ENCODE assay signal across 9 mouse cellular contexts in genomic region chr11:115161578-115162204, GRCm38 (mm10). TPM values are rescaled to one million over a fixed set of nuclear protein-coding genes. Genes with fewer than 3 reads are reported as not detected.
DNase-seq lines count a peak whose midpoint lies in the region; ATAC-seq and TF ChIP-seq lines count a peak whose summit lies in the region.
"Had no signal": no experiment of that assay in that cellular context is flagged by ENCODE, and none has a peak within 500 bp of the region (broad histone marks: within the 10 kb centered on the region; RNA-seq: fewer than 3 reads in every experiment).

No protein-coding gene starts in this region.

- H3K27me3 ChIP-seq in liver, adult 2 months (ENCODE audit: control insufficient read depth, insufficient read depth, low read length) = no peaks in the 10 kb centered on the region
- no peaks in the 10 kb centered on the region for H3K27me3 ChIP-seq in MEL (ENCODE audit: control insufficient read depth in 1 of 2, insufficient read depth in 2 of 2, low read length in 2 of 2)
- H3K27me3 ChIP-seq in intestine, embryonic 16.5 days (replicated peaks; ENCODE audit: control insufficient read depth, insufficient read depth, low read length) = no peaks in the 10 kb centered on the region
- no peaks in the 10 kb centered on the region for H3K27me3 ChIP-seq in stomach, postnatal 0 days (ENCODE audit: control insufficient read depth, insufficient read depth, low read length)

- H3K4me2 ChIP-seq in intestine, embryonic 16.5 days (ENCODE audit: low read depth, low read length) = peak overlapping the region; percentile 83
- H3K4me2 ChIP-seq in stomach, postnatal 0 days (replicated peaks; ENCODE audit: low read depth) = no peak overlapping the region

- H3K79me2 ChIP-seq in liver, adult 2 months (ENCODE audit: control insufficient read depth, insufficient read depth, low read length) = peaks cover 22% of the 10 kb centered on the region
- peaks cover 35% of the 10 kb centered on the region for H3K79me2 ChIP-seq in MEL (ENCODE audit: control insufficient read depth, insufficient read depth, low read length, poor library complexity)

- peak overlapping the region; percentile 67 for H3K27ac ChIP-seq in liver, adult 2 months (replicated peaks; ENCODE audit: insufficient read depth, low read depth, low read length)
- H3K27ac ChIP-seq in MEL (ENCODE audit: control insufficient read depth, low read depth, low read length) = peak overlapping the region; percentile 90
- peak overlapping the region; percentile 88 for H3K27ac ChIP-seq in intestine, embryonic 16.5 days (ENCODE audit: low read length)
- peak overlapping the region; percentile 87 for H3K27ac ChIP-seq in stomach, postnatal 0 days (replicated peaks)
- H3K27ac ChIP-seq: midbrain, embryonic 12.5 days had no signal

- TF ChIP-seq EP300 in MEL (IDR thresholded peaks at IDR 0.05; ENCODE audit: low read depth in 1 of 2, low read length in 2 of 2) = peak; percentile 49 to 53; a peak in 3 of 4 replicates
- TF ChIP-seq EP300 in stomach, postnatal 0 days (optimal IDR thresholded peaks at IDR 0.05) = no peak

- no peak for TF ChIP-seq POLR2A in liver, adult 2 months (IDR thresholded peaks at IDR 0.05; ENCODE audit: extremely low read depth, insufficient read depth, low read length)
- peak in 1 of 2 experiments; percentile 81; a peak in 2 of 4 replicates for TF ChIP-seq POLR2A in MEL (IDR thresholded peaks at IDR 0.05; ENCODE audit: control insufficient read depth in 1 of 2, insufficient read depth in 1 of 2, low read depth in 1 of 2, low read length in 2 of 2, poor library complexity in 1 of 2)

- ATAC-seq in intestine, embryonic 16.5 days = peak; percentile 9
- no peak for ATAC-seq in stomach, postnatal 0 days (ENCODE audit: low FRiP score, low TSS enrichment)

- no peak overlapping the region for H3K9ac ChIP-seq in liver, adult 2 months (ENCODE audit: low read depth, low read length)
- H3K9ac ChIP-seq in MEL (ENCODE audit: control insufficient read depth, low read depth, low read length, poor library complexity, severe bottlenecking) = peak overlapping the region; percentile 69
- peak overlapping the region; percentile 49 for H3K9ac ChIP-seq in intestine, embryonic 16.5 days (ENCODE audit: low read depth, low read length)
- no peak overlapping the region for H3K9ac ChIP-seq in stomach, postnatal 0 days (ENCODE audit: low read length)

- DNase-seq in liver, adult 2 months (ENCODE audit: extremely low read depth, low read depth, low spot score) = peak; percentile 31
- DNase-seq in liver = no peak
- peak; percentile 96 for DNase-seq in MEL (ENCODE audit: low read depth, low spot score)
- DNase-seq in stomach, postnatal 0 days (ENCODE audit: low spot score) = no peak
- DNase-seq in right cerebral cortex, postnatal 10 days (ENCODE audit: low spot score in 2 of 2) = no peak
- no peak for DNase-seq in retina, postnatal 1 day
- DNase-seq in layer of hippocampus, adult 11-12 months (ENCODE audit: low spot score) = no peak

- no peaks in the 10 kb centered on the region for H3K9me3 ChIP-seq in MEL (replicated peaks; ENCODE audit: insufficient read depth, low read length)
- no peaks in the 10 kb centered on the region for H3K9me3 ChIP-seq in intestine, embryonic 16.5 days (ENCODE audit: control insufficient read depth, low read length)
- no peaks in the 10 kb centered on the region for H3K9me3 ChIP-seq in stomach, postnatal 0 days (ENCODE audit: control insufficient read depth, low read length)

- TF ChIP-seq CTCF in liver, adult 2 months (IDR thresholded peaks at IDR 0.05; ENCODE audit: low read depth, low read length) = no peak
- no peak for TF ChIP-seq CTCF in MEL (IDR thresholded peaks at IDR 0.05 in 2 of 3, conservative IDR thresholded peaks at IDR 0.05 in 1 of 3; ENCODE audit: control insufficient read depth in 1 of 3, insufficient read depth in 1 of 3, low read depth in 2 of 3, low read length in 3 of 3, poor library complexity in 1 of 3, severe bottlenecking in 1 of 3)
- no peak for TF ChIP-seq CTCF in stomach, postnatal 0 days (IDR thresholded peaks at IDR 0.05; ENCODE audit: low read depth)

- H3K4me3 ChIP-seq in liver, adult 2 months (ENCODE audit: insufficient read depth, low read depth, low read length) = no peak overlapping the region
- peak overlapping the region; percentile 63 to 64 for H3K4me3 ChIP-seq in MEL (ENCODE audit: control insufficient read depth in 1 of 2, insufficient read depth in 1 of 2, low read depth in 2 of 2, low read length in 2 of 2)
- 0 out of 2 replicates have a peak overlapping the region, but pooled peaks have one; percentile 93 for H3K4me3 ChIP-seq in intestine, embryonic 16.5 days (ENCODE audit: low read length)
- no peak overlapping the region for H3K4me3 ChIP-seq in stomach, postnatal 0 days (ENCODE audit: low read depth, low read length)

- no peaks in the 10 kb centered on the region for H3K36me3 ChIP-seq in liver, adult 2 months (ENCODE audit: control insufficient read depth, insufficient read depth, low read length)
- H3K36me3 ChIP-seq in MEL (ENCODE audit: control insufficient read depth in 1 of 2, insufficient read depth in 2 of 2, low read length in 2 of 2) = peaks cover 0 to 30% of the 10 kb centered on the region in 2 experiments; a peak in 2 of 4 replicates
- H3K36me3 ChIP-seq in intestine, embryonic 16.5 days (ENCODE audit: control insufficient read depth, insufficient read depth, low read length) = 0 out of 2 replicates have a peak, but pooled peaks cover under 1% of the 10 kb centered on the region
- H3K36me3 ChIP-seq in stomach, postnatal 0 days (ENCODE audit: control insufficient read depth, insufficient read depth, low read length) = no peaks in the 10 kb centered on the region
- H3K36me3 ChIP-seq: midbrain, embryonic 12.5 days had no signal

- H3K4me1 ChIP-seq in liver, adult 2 months (ENCODE audit: control insufficient read depth, insufficient read depth, low read length) = peaks cover 18% of the 10 kb centered on the region
- H3K4me1 ChIP-seq in MEL (ENCODE audit: control insufficient read depth in 1 of 2, insufficient read depth in 2 of 2, low read length in 2 of 2) = peaks cover 13 to 48% of the 10 kb centered on the region in 2 experiments
- H3K4me1 ChIP-seq in intestine, embryonic 16.5 days (ENCODE audit: control insufficient read depth, insufficient read depth, low read length) = peaks cover 42% of the 10 kb centered on the region
- H3K4me1 ChIP-seq in stomach, postnatal 0 days (replicated peaks; ENCODE audit: control insufficient read depth, insufficient read depth) = no peaks in the 10 kb centered on the region

- no peak for TF ChIP-seq RAD21 in MEL (IDR thresholded peaks at IDR 0.05; ENCODE audit: low read depth, low read length)

- 50% methylated on average over 9 of the region's 9 CpGs for WGBS in liver, adult 2 months
- 46% methylated on average over 9 of the region's 9 CpGs for WGBS in intestine, embryonic 16.5 days
- WGBS in stomach, postnatal 0 days = 48% methylated on average over 9 of the region's 9 CpGs

TF ChIP-seq in MEL, 35 proteins besides CTCF, POLR2A, EP300 and RAD21 (continues in another document):
- TF ChIP-seq UBTF (IDR thresholded peaks at IDR 0.05; ENCODE audit: borderline replicate concordance, insufficient read depth, low read depth, low read length) (no peak), MYB (IDR thresholded peaks at IDR 0.05; ENCODE audit: low read depth, low read length) (0 out of 2 replicates have a peak, but pooled peaks have one; percentile 19), MAX (IDR thresholded peaks at IDR 0.05; ENCODE audit: low read length) (peak; percentile 47; the same call in 1 of the 2 replicates), NRF1 (IDR thresholded peaks at IDR 0.05; ENCODE audit: insufficient read depth, low read depth, low read length, poor library complexity, severe bottlenecking) (no peak), RCOR1 (IDR thresholded peaks at IDR 0.05; ENCODE audit: low read depth, low read length) (peak; percentile 23; the same call in 1 of the 2 replicates), SIN3A (IDR thresholded peaks at IDR 0.05; ENCODE audit: low read length) (peak; percentile 83), JUND (IDR thresholded peaks at IDR 0.05; ENCODE audit: low read depth, low read length) (peak; percentile 98)

RNA-seq across cellular contexts. Expression of gene Slc9a3r1, which starts 1.4 kb away (rescaled TPM):
- 113 and 117 TPM in 2 replicates for total RNA-seq in liver, adult 2 months (2014; rRNA removed)
- 130 and 177 TPM in 2 replicates for polyA plus RNA-seq in liver, adult 2 months (2012; rRNA removed)
- total RNA-seq in MEL (2012; rRNA removed) = 124 and 127 TPM in 2 replicates
- polyA plus RNA-seq in MEL (2012; ENCODE audit: insufficient read depth in 1 of 2, insufficient read length in 2 of 2, low read depth in 1 of 2, low replicate concordance in 2 of 2, missing spikeins in 1 of 2) = 100 to 1,000 TPM in 1 of 2 experiments, not detected in 1; 112 TPM
- 380 and 424 TPM in 2 replicates for polyA plus RNA-seq in intestine, embryonic 16.5 days (2015; fragmentation: Nextera tagmentation; extraction: Ambion mirVana)
- 104 and 109 TPM in 2 replicates for polyA plus RNA-seq in stomach, postnatal 0 days (2015; fragmentation: Nextera tagmentation; extraction: Ambion mirVana)

RNA-seq across cellular contexts. Expression of gene Tmem104, which starts 25.6 kb away (rescaled TPM):
- 5.3 and 8.1 TPM in 2 replicates for total RNA-seq in liver, adult 2 months (2014; rRNA removed)
- polyA plus RNA-seq in liver, adult 2 months (2012; rRNA removed) = 8.7 and 9.1 TPM in 2 replicates
- total RNA-seq in MEL (2012; rRNA removed) = 23.4 and 24.8 TPM in 2 replicates
- polyA plus RNA-seq in MEL (2012; ENCODE audit: insufficient read depth in 1 of 2, insufficient read length in 2 of 2, low read depth in 1 of 2, low replicate concordance in 2 of 2, missing spikeins in 1 of 2) = 10 to 100 TPM in 1 of 2 experiments, not detected in 1; 21.9 TPM
- 11.6 and 13.2 TPM in 2 replicates for polyA plus RNA-seq in intestine, embryonic 16.5 days (2015; fragmentation: Nextera tagmentation; extraction: Ambion mirVana)
- polyA plus RNA-seq in stomach, postnatal 0 days (2015; fragmentation: Nextera tagmentation; extraction: Ambion mirVana) = 6.3 and 8.2 TPM in 2 replicates

RNA-seq across cellular contexts. Expression of gene Nat9, which starts 26.0 kb away (rescaled TPM):
- total RNA-seq in liver, adult 2 months (2014; rRNA removed) = 42.7 and 43.7 TPM in 2 replicates
- 28.7 and 35.2 TPM in 2 replicates for polyA plus RNA-seq in liver, adult 2 months (2012; rRNA removed)
- total RNA-seq in MEL (2012; rRNA removed) = 80.2 and 92.4 TPM in 2 replicates
- polyA plus RNA-seq in MEL (2012; ENCODE audit: insufficient read depth in 1 of 2, insufficient read length in 2 of 2, low read depth in 1 of 2, low replicate concordance in 2 of 2, missing spikeins in 1 of 2) = 10 to 100 TPM in 1 of 2 experiments, not detected in 1; 46.1 TPM
- 24.9 and 26.5 TPM in 2 replicates for polyA plus RNA-seq in intestine, embryonic 16.5 days (2015; fragmentation: Nextera tagmentation; extraction: Ambion mirVana)
- polyA plus RNA-seq in stomach, postnatal 0 days (2015; fragmentation: Nextera tagmentation; extraction: Ambion mirVana) = 17.7 and 18.1 TPM in 2 replicates

RNA-seq across cellular contexts. Expression of gene Cd300lf, which starts 27.9 kb away (rescaled TPM):
- 1.2 and 1.5 TPM in 2 replicates for total RNA-seq in liver, adult 2 months (2014; rRNA removed)
- 0.54 and 1.1 TPM in 2 replicates for polyA plus RNA-seq in liver, adult 2 months (2012; rRNA removed)
- total RNA-seq in MEL (2012; rRNA removed) = 0.12 and 0.26 TPM in 2 replicates
- polyA plus RNA-seq in MEL (2012; ENCODE audit: insufficient read depth in 1 of 2, insufficient read length in 2 of 2, low read depth in 1 of 2, low replicate concordance in 2 of 2, missing spikeins in 1 of 2) = under 1 TPM in 1 of 2 experiments, not detected in 1; 0.46 TPM
- polyA plus RNA-seq in intestine, embryonic 16.5 days (2015; fragmentation: Nextera tagmentation; extraction: Ambion mirVana) = 1.2 and 1.6 TPM in 2 replicates
- 0.36 and 0.47 TPM in 2 replicates for polyA plus RNA-seq in stomach, postnatal 0 days (2015; fragmentation: Nextera tagmentation; extraction: Ambion mirVana)

Comparison
In these comparisons a context has a peak if more than half of its experiments do, and no peak if none do; other contexts are left out.
1. DNase-seq: peak in liver, adult 2 months (single experiment) and MEL (single experiment); none in liver (single experiment), stomach, postnatal 0 days (single experiment), right cerebral cortex, postnatal 10 days (0 of 2), retina, postnatal 1 day (single experiment) and layer of hippocampus, adult 11-12 months (single experiment).
2. H3K4me3 ChIP-seq: peak in MEL (2 of 2) and intestine, embryonic 16.5 days (single experiment); none in liver, adult 2 months (single experiment) and stomach, postnatal 0 days (single experiment).
3. H3K9ac ChIP-seq: peak in MEL (single experiment) and intestine, embryonic 16.5 days (single experiment); none in liver, adult 2 months (single experiment) and stomach, postnatal 0 days (single experiment).
4. Peak in every context shown above with its lines, with median percentiles within 50 percentile points of each other: H3K27ac ChIP-seq.